2 mouse cellular contexts compared by ENCODE assay signal in the genomic region with DNA sequence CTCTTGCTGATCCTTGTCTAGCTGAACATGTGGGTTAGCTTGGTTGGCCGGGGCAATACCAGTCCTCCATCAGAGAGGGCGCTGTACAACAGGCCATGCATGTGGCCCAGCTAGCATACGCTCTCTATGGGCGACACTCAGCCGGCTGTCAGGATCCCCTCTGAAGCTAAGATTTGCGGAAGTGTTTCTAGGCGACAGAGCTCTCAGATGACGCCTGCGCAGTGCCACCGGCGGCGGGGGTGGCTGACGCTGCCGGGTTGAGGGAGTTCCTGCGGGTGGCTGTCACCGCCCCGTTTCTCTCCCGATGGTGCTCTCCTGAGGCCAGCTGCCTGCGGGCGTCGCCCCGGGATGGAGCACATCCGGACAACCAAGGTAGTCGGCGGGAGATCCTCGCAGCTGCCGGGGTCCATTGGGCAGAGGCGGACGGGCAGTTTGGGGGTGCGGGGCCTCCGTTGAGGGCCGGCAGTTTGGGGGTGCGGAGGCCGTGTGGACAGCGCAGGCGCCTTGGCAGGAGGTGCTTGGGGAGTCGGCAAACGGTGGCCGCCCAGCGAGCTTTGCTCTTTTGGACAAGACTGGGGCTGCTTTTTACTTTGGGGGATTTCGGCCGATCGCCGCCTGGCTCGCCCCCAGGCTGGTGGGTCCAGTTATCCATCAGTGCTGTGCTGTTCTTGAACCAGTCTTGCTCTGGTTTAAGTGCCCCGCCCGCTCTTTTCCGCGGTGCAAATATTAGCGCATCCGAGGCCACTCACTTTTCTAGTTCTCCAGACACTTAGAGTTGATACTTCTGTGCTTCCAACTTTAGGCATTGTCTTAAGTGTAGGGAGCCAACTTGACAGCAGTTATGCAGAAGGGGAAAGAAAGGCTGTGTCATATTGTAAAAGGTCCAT.
A peak's percentile ranks its signal among the peaks of the same experiment; 100 is the strongest.
TF ChIP-seq lines count a peak whose summit lies in the region.

A gene (plus strand): TSS at position 239 of the 887 bp plus-strand sequence.

TF ChIP-seq in C2C12, 6 proteins besides CTCF, POLR2A, EP300 and RAD21 (continued from another document):
- peak; percentile 2 for TF ChIP-seq MYOD1 (IDR thresholded peaks at IDR 0.05; ENCODE audit: control insufficient read depth, insufficient read length, low read depth)

TF ChIP-seq in myocyte, 11 proteins besides CTCF, POLR2A, EP300 and RAD21 (continued from another document):
- TF ChIP-seq SRF (IDR thresholded peaks at IDR 0.05; ENCODE audit: control insufficient read depth, insufficient read length, low read depth) (no peak), TCF12 (IDR thresholded peaks at IDR 0.05; ENCODE audit: insufficient read depth, poor library complexity, severe bottlenecking) (no peak), TCF3 (IDR thresholded peaks at IDR 0.05; ENCODE audit: insufficient read length, low read depth) (no peak), POLR2AphosphoS2 (IDR thresholded peaks at IDR 0.05; ENCODE audit: insufficient read length, low read depth) (peak; percentile 70), REST (IDR thresholded peaks at IDR 0.05; ENCODE audit: insufficient read depth, insufficient read length) (no peak), CEBPB (IDR thresholded peaks at IDR 0.05; ENCODE audit: insufficient read depth, poor library complexity, severe bottlenecking) (no peak), E2F4 (IDR thresholded peaks at IDR 0.05; ENCODE audit: insufficient read depth) (no peak)
